Mouse (Mus musculus): ENCODE measurements around the gene Imp3. TPM values are rescaled to one million over a fixed set of nuclear protein-coding genes. Genes with fewer than 3 reads are reported as not detected.
"Not testable (repeated sequence)": the region's sequence is repeated elsewhere in the genome, so short reads cannot be mapped to it uniquely, and the experiment has no call there.

The Imp3 gene
- polyA plus RNA-seq, 1 experiment from 2014 or later = 69.6 TPM

- Histone ChIP-seq H3K36me3 (ENCODE audit: insufficient read depth) (no peaks in the 10 kb centered on the region), H3K4me1 (ENCODE audit: insufficient read depth) (peaks cover 22% of the 10 kb centered on the region), H3K4me3 (ENCODE audit: low read depth, low read length) (peak overlapping the region; percentile 64), H3K27me3 (ENCODE audit: insufficient read depth, low read length) (no peaks in the 10 kb centered on the region), H3K4me2 (peak overlapping the region; percentile 90), H3K9me3 (ENCODE audit: low read depth, low read length) (no peaks in the 10 kb centered on the region), H3K9ac (peak overlapping the region; percentile 67), H3K27ac (ENCODE audit: low read depth) (peak overlapping the region; percentile 97)
- ATAC-seq (ENCODE audit: insufficient read depth) (peak; percentile 17; the same call in 1 of the 2 replicates), DNase-seq (peak; percentile 72)
- under 1% methylated on average over 35 of the region's 35 CpGs for WGBS
- TF ChIP-seq CTCF (IDR thresholded peaks at IDR 0.05; ENCODE audit: low read depth) = no peak
Measured at GRCm38 (mm10) chr9:56927191-56928012, 9.9 kb upstream of the Imp3 start.

GRCm38 (mm10) chr9:56928041-56928811, 9.0 kb upstream of the Imp3 start, which contains the start of gene Snx33:
Snx33 (minus strand) TSS chr9:56928371.
- WGBS = under 1% methylated on average over 49 of the region's 50 CpGs

GRCm38 (mm10) chr9:56929496-56929895, 7.8 kb upstream of the Imp3 start:
- Histone ChIP-seq H3K27ac (ENCODE audit: low read depth) (no peak overlapping the region), H3K4me2 (no peak overlapping the region), H3K4me1 (ENCODE audit: insufficient read depth) (peaks cover 13% of the 10 kb centered on the region), H3K4me3 (ENCODE audit: low read depth, low read length) (no peak overlapping the region), H3K9me3 (ENCODE audit: low read depth, low read length) (no peaks in the 10 kb centered on the region), H3K27me3 (ENCODE audit: insufficient read depth, low read length) (no peaks in the 10 kb centered on the region), H3K9ac (no peak overlapping the region), H3K36me3 (ENCODE audit: insufficient read depth) (no peaks in the 10 kb centered on the region)
- DNase-seq = no peak
- 22% methylated on average over 4 of the region's 4 CpGs for WGBS
- ATAC-seq (ENCODE audit: insufficient read depth) = no peak
- no peak for TF ChIP-seq CTCF (IDR thresholded peaks at IDR 0.05; ENCODE audit: low read depth)

More at GRCm38 (mm10) chr9:56928041-56928811, 9.0 kb upstream of the Imp3 start, which contains the start of gene Snx33:
- peaks cover 22% of the 10 kb centered on the region for H3K4me1 ChIP-seq (ENCODE audit: insufficient read depth)
- H3K4me3 ChIP-seq (ENCODE audit: low read depth, low read length) = peak within 1 kb of the TSS; percentile 64
- peak within 1 kb of the TSS; percentile 90 for H3K4me2 ChIP-seq
- H3K9ac ChIP-seq = peak within 1 kb of the TSS; percentile 67
- peak within 1 kb of the TSS; percentile 97 for H3K27ac ChIP-seq (ENCODE audit: low read depth)
- no peaks in the 10 kb centered on the region for H3K36me3 ChIP-seq (ENCODE audit: insufficient read depth)
- H3K9me3 ChIP-seq (ENCODE audit: low read depth, low read length) = no peaks in the 10 kb centered on the region
- DNase-seq (peak; percentile 97), ATAC-seq (ENCODE audit: insufficient read depth) (peak; percentile 85)
- H3K27me3 ChIP-seq (ENCODE audit: insufficient read depth, low read length) = no peaks in the 10 kb centered on the region
- peak; percentile 68 for TF ChIP-seq CTCF (IDR thresholded peaks at IDR 0.05; ENCODE audit: low read depth)

- Histone ChIP-seq H3K27me3 (ENCODE audit: insufficient read depth, low read length) (no peaks in the 10 kb centered on the region), H3K4me3 (ENCODE audit: low read depth, low read length) (no peak overlapping the region), H3K27ac (ENCODE audit: low read depth) (no peak overlapping the region), H3K9me3 (ENCODE audit: low read depth, low read length) (no peaks in the 10 kb centered on the region), H3K36me3 (ENCODE audit: insufficient read depth) (no peaks in the 10 kb centered on the region), H3K4me1 (ENCODE audit: insufficient read depth) (peaks cover 9% of the 10 kb centered on the region), H3K9ac (no peak overlapping the region), H3K4me2 (no peak overlapping the region)
- TF ChIP-seq CTCF (IDR thresholded peaks at IDR 0.05; ENCODE audit: low read depth) = no peak
- ATAC-seq (ENCODE audit: insufficient read depth) (no peak), DNase-seq (no peak)
- 73% methylated on average over 1 of the region's 1 CpGs for WGBS
Measured at GRCm38 (mm10) chr9:56930556-56930955, 6.7 kb upstream of the Imp3 start.

GRCm38 (mm10) chr9:56936861-56937222, 433 bp upstream of the Imp3 start:
- no peaks in the 10 kb centered on the region for H3K27me3 ChIP-seq (ENCODE audit: insufficient read depth, low read length)
- peak overlapping the region; percentile 44 for H3K9ac ChIP-seq
- H3K27ac ChIP-seq (ENCODE audit: low read depth) = no peak overlapping the region
- peak overlapping the region; percentile 80 for H3K4me3 ChIP-seq (ENCODE audit: low read depth, low read length)
- H3K4me2 ChIP-seq = peak overlapping the region; percentile 62
- ATAC-seq (ENCODE audit: insufficient read depth) (no peak), DNase-seq (no peak)
- H3K4me1 ChIP-seq (ENCODE audit: insufficient read depth) = 0 out of 2 replicates have a peak, but pooled peaks cover 3% of the 10 kb centered on the region
- H3K36me3 ChIP-seq (ENCODE audit: insufficient read depth) = no peaks in the 10 kb centered on the region
- H3K9me3 ChIP-seq (ENCODE audit: low read depth, low read length) = no peaks in the 10 kb centered on the region
- no peak for TF ChIP-seq CTCF (IDR thresholded peaks at IDR 0.05; ENCODE audit: low read depth)
- WGBS = 17% methylated on average over 6 of the region's 6 CpGs

- Histone ChIP-seq H3K9me3 (ENCODE audit: low read depth, low read length) (no peaks in the 10 kb centered on the region), H3K36me3 (ENCODE audit: insufficient read depth) (no peaks in the 10 kb centered on the region), H3K9ac (peak overlapping the region; percentile 81), H3K4me1 (ENCODE audit: insufficient read depth) (0 out of 2 replicates have a peak, but pooled peaks cover 3% of the 10 kb centered on the region), H3K4me2 (peak overlapping the region; percentile 62), H3K4me3 (ENCODE audit: low read depth, low read length) (peak overlapping the region; percentile 80), H3K27me3 (ENCODE audit: insufficient read depth, low read length) (no peaks in the 10 kb centered on the region), H3K27ac (ENCODE audit: low read depth) (peak overlapping the region; percentile 92)
- DNase-seq (peak; percentile 70), ATAC-seq (ENCODE audit: insufficient read depth) (no peak)
- no peak for TF ChIP-seq CTCF (IDR thresholded peaks at IDR 0.05; ENCODE audit: low read depth)
- WGBS = under 1% methylated on average over 7 of the region's 7 CpGs
Measured at GRCm38 (mm10) chr9:56938374-56938773, 1.1 kb downstream of the Imp3 start.

GRCm38 (mm10) chr9:56947481-56947880, 10.2 kb downstream of the Imp3 start:
- peak; percentile 72 for DNase-seq
- H3K4me1 ChIP-seq (ENCODE audit: insufficient read depth); H3K4me2 ChIP-seq; H3K9ac ChIP-seq; ATAC-seq (ENCODE audit: insufficient read depth); H3K27me3 ChIP-seq (ENCODE audit: insufficient read depth, low read length); H3K9me3 ChIP-seq (ENCODE audit: low read depth, low read length); H3K27ac ChIP-seq (ENCODE audit: low read depth); H3K4me3 ChIP-seq (ENCODE audit: low read depth, low read length); H3K36me3 ChIP-seq (ENCODE audit: insufficient read depth): not testable (repeated sequence)
- TF ChIP-seq CTCF (IDR thresholded peaks at IDR 0.05; ENCODE audit: low read depth) = peak; percentile 77
- WGBS = 33% methylated on average over 3 of the region's 3 CpGs

GRCm38 (mm10) chr9:56948699-56949098, 11.4 kb downstream of the Imp3 start:
- H3K9me3 ChIP-seq (ENCODE audit: low read depth, low read length); H3K27me3 ChIP-seq (ENCODE audit: insufficient read depth, low read length); H3K4me1 ChIP-seq (ENCODE audit: insufficient read depth); H3K27ac ChIP-seq (ENCODE audit: low read depth); H3K4me2 ChIP-seq; H3K9ac ChIP-seq; ATAC-seq (ENCODE audit: insufficient read depth); DNase-seq; H3K4me3 ChIP-seq (ENCODE audit: low read depth, low read length); H3K36me3 ChIP-seq (ENCODE audit: insufficient read depth): not testable (repeated sequence)
- 65% methylated on average over 5 of the region's 5 CpGs for WGBS
